Mouse (Mus musculus): ENCODE results near the gene Nek5.
"Not testable (repeated sequence)": the region's sequence is repeated elsewhere in the genome, so short reads cannot be mapped to it uniquely, and the experiment has no call there.

DNA sequence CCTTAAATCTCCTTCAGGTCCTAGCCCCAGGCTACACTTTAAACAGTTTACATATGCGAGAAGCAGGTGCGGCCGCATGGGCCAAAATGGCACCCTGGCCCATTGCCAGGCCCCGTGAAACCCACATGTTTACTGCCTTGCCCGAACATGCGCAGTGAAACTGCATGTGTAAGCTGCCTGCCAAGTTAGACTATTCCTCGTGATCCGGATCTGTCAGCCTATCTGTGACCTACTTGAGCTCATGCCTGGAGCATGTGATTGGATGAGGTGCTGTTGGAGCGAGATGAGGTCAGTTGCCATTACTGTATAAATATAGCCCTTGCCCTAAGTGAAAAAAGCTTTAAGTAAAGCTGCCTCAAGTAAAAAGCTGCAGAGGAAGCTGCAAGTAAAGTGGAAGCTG is 11.6 kb upstream of the Nek5 start:
- TF ChIP-seq CTCF (IDR thresholded peaks at IDR 0.05; ENCODE audit: low read depth, low read length); POLR2A (IDR thresholded peaks at IDR 0.05; ENCODE audit: extremely low read depth, insufficient read depth, low read length): not testable (repeated sequence)
